Mouse (Mus musculus) megakaryocyte, adult 5-6 weeks (primary cell): ENCODE results near the gene Mrpl49. TPM values are rescaled to one million over a fixed set of nuclear protein-coding genes. Genes with fewer than 3 reads are reported as not detected.
"Not testable (repeated sequence)": the region's sequence is repeated elsewhere in the genome, so short reads cannot be mapped to it uniquely, and the experiment has no call there.

Experiments
- ATAC-seq: 2 replicates; pipeline ENCODE4 v1.8.0; 2016; ENCODE audit warnings: mild to moderate bottlenecking, inconsistent platforms; ENCODE audit not compliant: poor library complexity, severe bottlenecking
- total RNA-seq, 2 experiments: library from RNA; stranded (forward) in 1 of 2; stranded (reverse) in 1 of 2; fragments of 153-499, 151-499 nt in 1 of 2; fragments of 221-1000, 200-1000 nt in 1 of 2; gene quantifications; 2 replicates each; pipeline versions ENCODE4 v1.2.3 to v1.2.4; 2015 to 2017

Mrpl49 gene
- total RNA-seq, 2 experiments from 2014 or later: 31.0 to 35.8 TPM

- peak; percentile 93 for ATAC-seq
These were observed 10.3 kb upstream of the Mrpl49 start, which contains the start of gene Tm7sf2 for GRCm38 (mm10) chr19:6067724-6068415. TSS of gene Tm7sf2 (minus strand) at chr19:6068373.

GRCm38 (mm10) chr19:6067011-6067723 lies 9.6 kb upstream of the Mrpl49 start:
- peak; percentile 79 for ATAC-seq

GRCm38 (mm10) chr19:6066571-6066970 lies 9.0 kb upstream of the Mrpl49 start:
- ATAC-seq: no peak

DNA sequence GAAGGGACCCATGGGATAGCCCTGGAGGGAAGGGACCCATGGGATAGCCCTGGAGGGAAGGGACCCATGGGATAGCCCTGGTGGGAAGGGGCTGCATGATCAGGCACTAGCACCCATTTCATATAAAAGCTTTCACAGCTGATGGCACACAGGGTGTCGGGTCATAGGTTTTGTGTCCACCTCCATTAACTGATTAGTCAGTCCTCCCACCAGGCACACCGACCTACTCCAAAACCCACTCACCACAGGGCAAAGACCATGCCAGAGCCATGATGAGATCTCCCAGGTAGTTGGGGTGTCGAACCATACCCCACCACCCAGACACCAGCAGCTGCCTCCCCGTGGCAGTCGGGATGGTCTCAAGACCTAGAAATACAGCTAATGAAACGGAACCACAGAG lies 5.5 kb upstream of the Mrpl49 start:
- ATAC-seq: no peak

- no peak for ATAC-seq
These were observed 4.8 kb upstream of the Mrpl49 start for GRCm38 (mm10) chr19:6062418-6062817.

DNA sequence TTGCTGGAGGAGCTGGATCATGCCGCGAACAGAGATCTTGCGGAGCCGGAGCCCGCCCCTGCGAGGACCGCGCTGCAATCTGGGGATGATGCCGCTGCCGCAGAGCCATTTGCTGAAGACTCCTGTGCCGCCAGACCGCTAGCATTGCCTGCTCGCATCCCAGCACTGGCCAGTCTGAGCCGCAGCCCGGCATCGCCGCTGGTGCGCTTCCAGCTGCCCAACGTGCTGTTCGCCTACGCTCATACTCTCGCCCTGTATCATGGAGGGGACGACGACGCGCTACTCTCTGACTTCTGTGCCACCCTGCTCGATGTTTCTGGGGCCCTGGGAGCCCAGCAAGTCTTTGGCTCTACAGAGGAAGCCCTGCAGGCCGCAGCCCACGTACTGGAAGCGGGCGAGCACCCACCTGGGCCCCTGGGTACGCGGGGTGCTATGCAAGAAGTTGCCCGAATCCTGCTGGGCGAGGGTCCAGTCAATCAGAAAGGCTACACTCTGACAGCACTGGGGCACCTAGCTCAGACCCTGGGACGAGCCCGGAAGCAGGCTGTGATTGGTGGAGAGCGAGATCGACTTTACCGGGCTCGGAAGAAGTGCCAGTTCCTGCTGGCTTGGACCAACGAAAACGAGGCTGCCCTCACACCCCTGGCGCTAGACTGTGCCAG lies 4.2 kb upstream of the Mrpl49 start:
- peak; percentile 31 for ATAC-seq

- ATAC-seq: peak; percentile 79
These were observed 3.5 kb upstream of the Mrpl49 start, which contains the start of gene Znhit2 for GRCm38 (mm10) chr19:6061021-6061533. TSS of gene Znhit2 (plus strand) at chr19:6061192.

DNA sequence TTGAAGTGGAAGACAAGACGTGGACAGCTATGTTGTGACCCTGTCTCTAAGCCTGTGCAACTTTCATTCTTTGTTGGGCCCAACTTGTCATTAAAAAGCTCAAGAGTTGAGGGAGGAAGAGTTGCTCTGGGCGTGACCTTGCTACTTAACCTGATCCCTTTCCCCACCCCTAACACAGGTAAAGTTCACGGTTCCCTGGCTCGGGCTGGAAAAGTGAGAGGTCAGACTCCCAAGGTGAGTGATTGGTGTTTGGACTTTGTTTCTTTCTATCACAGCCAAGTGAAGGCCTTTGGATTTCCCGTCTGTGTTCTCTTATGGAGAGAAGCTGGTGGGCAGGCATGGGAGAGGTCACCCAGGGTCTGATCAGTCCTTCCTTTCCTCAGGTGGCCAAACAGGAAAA lies 1.4 kb upstream of the Mrpl49 start:
- no peak for ATAC-seq

DNA sequence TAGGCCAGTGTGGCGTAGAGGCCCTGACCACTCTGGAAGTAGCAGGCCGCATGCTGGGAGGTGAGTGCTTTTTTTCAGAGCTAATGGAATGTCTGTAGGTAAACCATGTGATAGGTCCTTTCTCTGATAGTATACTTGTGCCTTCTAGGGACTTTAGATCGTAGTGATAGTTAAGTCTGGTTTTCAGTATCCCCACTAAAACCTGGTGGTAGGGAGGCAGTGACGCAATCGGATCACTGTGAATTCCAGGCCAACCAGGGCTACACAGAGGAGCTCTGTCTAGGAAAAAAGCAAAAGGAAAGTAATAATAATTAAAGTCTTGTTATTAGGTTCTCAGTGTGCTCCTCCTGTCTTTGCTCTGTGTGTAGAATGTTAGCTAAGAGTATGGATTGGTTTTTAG lies 928 bp upstream of the Mrpl49 start:
- no peak for ATAC-seq

DNA sequence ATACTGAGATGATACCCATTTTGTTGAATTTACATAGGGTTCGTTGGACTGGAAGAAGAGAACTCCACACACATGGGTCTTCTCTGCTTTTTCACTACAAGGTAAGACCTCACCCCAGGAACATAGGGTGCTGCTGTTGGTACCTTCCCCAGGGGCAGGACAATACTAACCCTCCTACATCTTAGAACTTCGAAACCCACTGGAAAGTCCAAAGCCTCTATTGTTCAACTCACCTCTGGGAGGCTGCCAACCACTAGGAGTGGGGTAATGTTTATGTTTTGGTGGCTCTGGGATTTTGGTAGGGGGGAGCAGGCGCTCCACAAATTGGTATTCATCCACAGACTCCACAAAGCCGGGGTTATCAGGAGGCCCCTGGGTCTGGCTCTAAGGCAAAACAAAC lies 889 bp downstream of the Mrpl49 start:
- no peak for ATAC-seq

GRCm38 (mm10) chr19:6054296-6054695 lies 3.3 kb downstream of the Mrpl49 start:
- no peak for ATAC-seq

GRCm38 (mm10) chr19:6052516-6052915 lies 5.1 kb downstream of the Mrpl49 start:
- ATAC-seq: no peak

DNA sequence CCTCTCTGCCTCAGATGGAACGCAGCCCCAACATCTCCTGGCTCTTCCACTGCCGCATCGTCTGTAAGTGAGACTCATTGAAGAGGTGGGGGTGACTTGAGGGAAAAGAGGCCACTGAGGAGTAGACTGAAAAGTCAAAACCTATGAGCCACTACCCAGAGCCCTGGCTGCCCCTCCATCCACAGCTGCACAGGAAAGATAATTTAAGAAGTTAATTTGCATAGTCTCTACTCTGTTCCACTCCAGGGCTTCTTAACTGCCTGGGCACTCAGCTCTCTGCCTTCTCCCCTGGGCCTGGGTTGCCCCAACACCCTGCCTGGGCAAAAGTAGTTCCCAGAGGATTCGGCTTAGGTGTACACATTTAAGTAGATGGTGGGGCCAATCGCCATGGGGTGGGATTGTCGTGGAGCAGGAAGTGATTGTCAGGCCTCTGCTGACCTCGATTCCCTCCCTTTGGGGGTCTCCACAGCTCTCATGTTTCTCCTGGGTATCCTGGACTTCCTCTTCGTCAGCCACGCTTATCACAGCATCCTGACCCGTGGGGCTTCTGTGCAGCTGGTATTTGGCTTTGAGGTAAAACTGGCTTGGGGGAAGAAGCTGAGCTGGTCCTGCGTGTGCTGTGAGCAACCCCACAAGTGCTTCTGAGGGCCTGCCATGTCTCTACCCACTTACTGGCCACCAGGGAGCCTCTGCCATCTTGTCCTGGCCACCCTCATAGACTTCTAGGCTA lies 8.7 kb downstream of the Mrpl49 start:
- no peak for ATAC-seq

DNA sequence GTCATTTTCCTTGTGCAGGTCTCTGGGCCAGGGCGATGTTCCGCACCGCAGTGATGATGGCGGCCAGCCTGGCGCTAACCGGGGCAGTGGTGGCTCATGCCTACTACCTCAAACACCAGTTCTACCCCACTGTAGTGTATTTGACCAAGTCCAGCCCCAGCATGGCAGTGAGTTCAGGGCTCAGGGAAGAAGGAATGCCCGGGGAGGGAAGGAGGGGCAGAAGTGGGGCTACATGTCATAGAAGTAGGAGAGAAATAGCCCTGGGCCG lies 9.8 kb downstream of the Mrpl49 start:
- no peak for ATAC-seq

GRCm38 (mm10) chr19:6047154-6047898 lies 10.3 kb downstream of the Mrpl49 start:
- ATAC-seq: no peak

- peak; percentile 87 for ATAC-seq
These were observed 11.1 kb downstream of the Mrpl49 start, which contains the start of gene Syvn1 for GRCm38 (mm10) chr19:6046294-6047153. TSS of gene Syvn1 (plus strand) at chr19:6046576.

DNA sequence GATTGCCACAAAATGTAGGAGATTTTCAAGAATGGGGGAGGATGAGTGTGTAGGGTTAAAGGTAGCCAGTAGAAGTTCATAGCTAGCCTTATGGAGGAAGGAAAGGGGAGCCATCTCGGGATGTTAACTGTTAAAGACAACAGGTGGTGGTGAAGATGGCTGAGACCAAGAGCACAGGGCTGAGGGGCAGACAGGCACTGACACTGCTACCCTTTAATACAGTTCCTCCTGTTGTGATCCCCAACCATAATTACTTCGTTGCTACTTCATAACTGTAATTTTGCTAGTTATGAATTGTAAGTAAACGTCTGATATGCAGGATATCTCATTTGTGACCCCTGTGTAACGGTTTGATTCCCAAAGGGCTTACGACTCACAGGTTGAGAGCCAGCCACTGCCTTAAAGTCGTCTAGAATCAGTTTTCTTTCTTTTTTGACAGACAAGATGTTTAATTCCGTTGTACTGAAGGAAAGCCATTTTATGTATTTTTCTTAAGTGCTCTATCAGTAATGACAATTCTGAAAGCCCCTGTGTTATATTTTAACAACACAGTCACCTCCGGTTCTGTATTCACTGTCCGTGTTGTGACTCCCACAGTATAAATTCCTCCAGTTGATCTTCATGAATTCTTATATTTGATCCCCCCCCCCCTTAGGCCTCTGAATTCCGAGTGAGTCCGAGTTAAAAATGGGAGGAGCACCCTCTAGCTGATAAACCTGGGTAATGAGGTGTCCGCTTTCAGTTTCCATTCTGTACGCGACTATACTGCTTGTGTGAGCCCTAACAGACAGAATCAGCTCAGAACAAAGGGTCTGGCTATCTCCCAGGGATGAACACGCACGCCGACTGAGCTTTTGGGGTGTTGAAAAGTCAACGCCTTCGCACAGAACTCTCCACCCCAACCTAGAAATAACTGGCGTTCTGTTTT lies 12.0 kb downstream of the Mrpl49 start:
- peak; percentile 17 for ATAC-seq

DNA sequence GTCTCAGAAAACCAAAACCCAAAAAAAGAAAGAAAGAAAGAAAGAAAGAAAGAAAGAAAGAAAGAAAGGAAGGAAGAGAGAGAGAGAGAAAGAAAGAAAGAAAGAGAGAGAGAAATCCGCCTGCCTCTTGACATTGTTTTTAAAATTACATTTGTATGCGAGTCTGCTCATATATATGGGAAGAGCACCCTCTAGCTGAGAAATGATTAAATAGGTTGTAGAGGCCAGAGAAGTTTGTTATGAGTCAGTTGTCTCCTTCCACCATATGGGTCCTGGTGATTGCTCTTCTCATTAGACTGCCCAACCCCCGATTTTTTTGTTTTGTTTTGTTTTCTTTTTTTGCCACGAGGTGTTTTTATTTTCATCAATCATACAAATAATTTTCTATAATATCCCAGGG lies 13.5 kb downstream of the Mrpl49 start:
- ATAC-seq: not testable (repeated sequence)
